Mouse (Mus musculus) CD8-positive naive resting alpha-beta T cell, adult 57 days (primary cell): ENCODE results near the gene Tmem79. TPM values are rescaled to one million over a fixed set of nuclear protein-coding genes. Genes with fewer than 3 reads are reported as not detected.

Source experiments
- total RNA-seq: library from RNA; stranded (reverse); gene quantifications from one replicate; pipeline ENCODE4 v1.2.4, GENCODE M21; 2023

Tmem79 gene
- total RNA-seq = 0.28 TPM

GRCm38 (mm10) chr3:88336058-88337013 lies at the start of gene Tmem79, which contains the start of gene Smg5:
Gene Tmem79, minus strand, starts transcription at chr3:88336148.
Gene Smg5, plus strand, starts transcription at chr3:88336260.

GRCm38 (mm10) chr3:88384364-88384763 lies 48.4 kb upstream of the Tmem79 start, which contains the start of gene Bglap:
Gene Bglap, minus strand, starts transcription at chr3:88384464.

GRCm38 (mm10) chr3:88378599-88378998 lies 42.7 kb upstream of the Tmem79 start, which contains the start of gene Bglap2:
Gene Bglap2, minus strand, starts transcription at chr3:88378699.

GRCm38 (mm10) chr3:88372643-88373042 lies 36.7 kb upstream of the Tmem79 start, which contains the start of gene Bglap3:
Gene Bglap3, minus strand, starts transcription at chr3:88372743.

GRCm38 (mm10) chr3:88364337-88364736 lies 28.4 kb upstream of the Tmem79 start, which contains the start of gene Paqr6:
Gene Paqr6, plus strand, starts transcription at chr3:88364584.

GRCm38 (mm10) chr3:88324951-88325405 lies 11.0 kb downstream of the Tmem79 start, which contains the start of gene Glmp:
Gene Glmp, plus strand, starts transcription at chr3:88325023.

GRCm38 (mm10) chr3:88296561-88297318 lies 39.2 kb downstream of the Tmem79 start, which contains the start of the genes Tsacc and Cct3:
Gene Tsacc, minus strand, starts transcription at chr3:88296999.
Gene Cct3, plus strand, starts transcription at chr3:88297116.

GRCm38 (mm10) chr3:88287110-88287509 lies 48.8 kb downstream of the Tmem79 start, which contains the start of gene Gm38392:
Gene Gm38392, minus strand, starts transcription at chr3:88287210.

Other genes with a start within 250 kb of the Tmem79 start
- gene Mef2d, start 193.8 kb downstream of the Tmem79 start, total RNA-seq = 328 TPM
- gene Rhbg, start 81.4 kb downstream of the Tmem79 start, total RNA-seq = not detected
- not detected for gene Gm38392, start 48.9 kb downstream of the Tmem79 start, total RNA-seq
- gene Tsacc, start 39.1 kb downstream of the Tmem79 start, total RNA-seq = 6.6 TPM
- 189 TPM for gene Cct3, start 39.0 kb downstream of the Tmem79 start, total RNA-seq
- gene Glmp, start 11.1 kb downstream of the Tmem79 start, total RNA-seq = 91.9 TPM
- 121 TPM for gene Smg5, start 112 bp upstream of the Tmem79 start, total RNA-seq
- gene Paqr6, start 28.4 kb upstream of the Tmem79 start, total RNA-seq = 0.46 TPM
- gene Bglap3, start 36.6 kb upstream of the Tmem79 start, total RNA-seq = not detected
- not detected for gene Bglap2, start 42.6 kb upstream of the Tmem79 start, total RNA-seq
- gene Bglap, start 48.3 kb upstream of the Tmem79 start, total RNA-seq = not detected
- 36.7 TPM for gene Pmf1, start 74.2 kb upstream of the Tmem79 start, total RNA-seq
- gene Slc25a44, start 89.0 kb upstream of the Tmem79 start, total RNA-seq = 14.5 TPM
- gene Sema4a, start 125.0 kb upstream of the Tmem79 start, total RNA-seq = 112 TPM
- gene Lmna, start 173.8 kb upstream of the Tmem79 start, total RNA-seq = 7.0 TPM
- 3.4 TPM for gene Mex3a, start 196.2 kb upstream of the Tmem79 start, total RNA-seq
- gene Rab25, start 212.2 kb upstream of the Tmem79 start, total RNA-seq = 1.1 TPM
- 68.6 TPM for gene Lamtor2, start 216.9 kb upstream of the Tmem79 start, total RNA-seq
- gene Ubqln4, start 217.6 kb upstream of the Tmem79 start, total RNA-seq = 47.2 TPM
- 59.0 TPM for gene Ssr2, start 239.7 kb upstream of the Tmem79 start, total RNA-seq